Mouse (Mus musculus): ENCODE results near the gene Fmo1. TPM values are rescaled to one million over a fixed set of nuclear protein-coding genes. Genes with fewer than 3 reads are reported as not detected.

Fmo1 gene
- polyA plus RNA-seq, 1 experiment: 16.3 TPM

DNA sequence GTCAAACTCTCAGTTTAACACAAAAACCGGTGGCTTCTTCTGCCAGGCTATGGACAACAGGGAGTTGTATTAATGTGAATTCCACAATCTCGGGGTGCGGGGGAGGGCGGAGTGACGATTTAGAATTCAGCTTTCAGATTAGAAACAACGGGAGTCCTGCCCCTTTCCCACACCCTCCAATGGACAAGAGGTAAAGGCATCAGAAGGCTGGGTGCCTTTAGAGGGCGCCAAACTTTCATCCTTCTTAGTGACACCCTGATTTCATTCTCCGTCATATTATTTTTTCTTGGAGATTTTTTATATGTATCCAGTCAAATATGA lies 52.6 kb downstream of the Fmo1 start, which contains the start of gene Fmo4:
Gene Fmo4 (minus strand): TSS at position 137 of the 321 bp plus-strand sequence.
- Histone ChIP-seq H3K4me3 (ENCODE audit: control insufficient read depth, insufficient read depth, low read length) (no peak within 1 kb of the TSS), H3K27me3 (ENCODE audit: control insufficient read depth, insufficient read depth, low read length) (no peaks in the 10 kb centered on the region), H3K36me3 (ENCODE audit: control insufficient read depth, insufficient read depth, low read length) (no peaks in the 10 kb centered on the region), H3K27ac (ENCODE audit: control insufficient read depth, insufficient read depth, low read length) (no peak within 1 kb of the TSS), H3K4me1 (replicated peaks; ENCODE audit: control insufficient read depth, insufficient read depth, low read length) (no peaks in the 10 kb centered on the region)
- WGBS: 54% methylated on average over 8 of the region's 8 CpGs
- TF ChIP-seq POLR2A (IDR thresholded peaks at IDR 0.05; ENCODE audit: control insufficient read depth, extremely low read depth, insufficient read depth, low read length, poor library complexity) (no peak), CTCF (IDR thresholded peaks at IDR 0.05; ENCODE audit: borderline replicate concordance, control insufficient read depth, extremely low read depth, insufficient read depth, low read length, poor library complexity) (no peak)
- peak; percentile 2 for DNase-seq

DNA sequence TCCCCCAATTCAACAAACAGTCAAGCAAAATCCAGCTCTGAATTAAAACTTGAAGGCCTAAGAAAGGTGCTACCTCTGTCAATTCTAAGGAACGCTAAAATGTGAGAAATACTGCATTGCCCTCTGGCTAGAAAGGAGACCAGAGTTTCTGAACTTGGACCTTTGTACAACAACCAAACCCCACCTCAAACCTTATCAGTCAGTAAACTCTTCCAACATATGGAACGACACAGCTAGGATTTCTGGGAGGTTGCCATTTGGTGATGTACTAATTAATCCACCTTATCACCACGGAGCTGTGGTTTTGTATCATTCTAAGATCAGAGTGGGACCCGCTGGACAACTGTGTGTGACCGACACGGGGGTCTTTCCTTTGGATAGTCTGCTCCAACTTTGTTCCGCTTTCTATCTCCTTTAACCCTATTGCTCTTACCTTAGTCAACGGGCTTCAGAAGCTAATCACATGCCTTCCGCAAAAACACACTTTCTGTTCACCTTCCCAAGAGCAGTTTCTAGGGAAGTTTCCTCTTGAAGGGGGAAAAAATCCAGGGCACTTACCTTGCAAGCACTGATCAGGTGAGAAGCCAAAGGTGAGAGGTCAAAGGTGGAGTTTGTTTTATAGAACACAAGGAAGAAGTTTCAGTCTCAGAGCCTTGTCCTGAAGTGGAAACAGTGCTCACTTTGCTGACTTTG lies 53.1 kb downstream of the Fmo1 start:
- Histone ChIP-seq H3K27me3 (ENCODE audit: control insufficient read depth, insufficient read depth, low read length) (no peaks in the 10 kb centered on the region), H3K4me3 (ENCODE audit: control insufficient read depth, insufficient read depth, low read length) (no peak overlapping the region), H3K36me3 (ENCODE audit: control insufficient read depth, insufficient read depth, low read length) (no peaks in the 10 kb centered on the region), H3K4me1 (replicated peaks; ENCODE audit: control insufficient read depth, insufficient read depth, low read length) (no peaks in the 10 kb centered on the region), H3K27ac (ENCODE audit: control insufficient read depth, insufficient read depth, low read length) (no peak overlapping the region)
- TF ChIP-seq POLR2A (IDR thresholded peaks at IDR 0.05; ENCODE audit: control insufficient read depth, extremely low read depth, insufficient read depth, low read length, poor library complexity) (no peak), CTCF (IDR thresholded peaks at IDR 0.05; ENCODE audit: borderline replicate concordance, control insufficient read depth, extremely low read depth, insufficient read depth, low read length, poor library complexity) (no peak)
- DNase-seq: no peak
- 94% methylated on average over 9 of the region's 9 CpGs for WGBS

DNA sequence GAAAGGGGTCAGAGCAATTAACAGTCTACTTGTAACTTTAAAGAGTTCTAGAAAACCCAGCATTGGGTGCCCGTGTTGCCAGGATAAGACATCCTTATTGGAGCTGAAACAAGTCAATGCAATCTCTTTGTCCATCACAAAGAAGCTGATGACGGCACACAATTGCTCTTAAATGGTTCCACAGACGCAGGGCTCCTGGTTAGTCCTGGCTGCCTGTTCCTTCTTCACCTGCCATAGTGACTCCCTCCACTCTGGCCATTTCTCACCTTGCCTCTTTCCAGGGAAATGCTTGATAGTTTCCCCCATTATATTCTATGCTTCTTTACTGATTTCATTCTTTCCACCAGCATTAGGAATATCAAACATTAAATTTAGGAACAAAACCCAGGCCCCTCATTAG lies 57.9 kb downstream of the Fmo1 start:
- no peaks in the 10 kb centered on the region for H3K36me3 ChIP-seq (ENCODE audit: control insufficient read depth, insufficient read depth, low read length)
- no peak overlapping the region for H3K4me3 ChIP-seq (ENCODE audit: control insufficient read depth, insufficient read depth, low read length)
- no peaks in the 10 kb centered on the region for H3K4me1 ChIP-seq (replicated peaks; ENCODE audit: control insufficient read depth, insufficient read depth, low read length)
- no peak for DNase-seq
- H3K27me3 ChIP-seq (ENCODE audit: control insufficient read depth, insufficient read depth, low read length): no peaks in the 10 kb centered on the region
- TF ChIP-seq CTCF (IDR thresholded peaks at IDR 0.05; ENCODE audit: borderline replicate concordance, control insufficient read depth, extremely low read depth, insufficient read depth, low read length, poor library complexity): no peak
- TF ChIP-seq POLR2A (IDR thresholded peaks at IDR 0.05; ENCODE audit: control insufficient read depth, extremely low read depth, insufficient read depth, low read length, poor library complexity): no peak
- WGBS: 96% methylated on average over 3 of the region's 3 CpGs
- H3K27ac ChIP-seq (ENCODE audit: control insufficient read depth, insufficient read depth, low read length): no peak overlapping the region

DNA sequence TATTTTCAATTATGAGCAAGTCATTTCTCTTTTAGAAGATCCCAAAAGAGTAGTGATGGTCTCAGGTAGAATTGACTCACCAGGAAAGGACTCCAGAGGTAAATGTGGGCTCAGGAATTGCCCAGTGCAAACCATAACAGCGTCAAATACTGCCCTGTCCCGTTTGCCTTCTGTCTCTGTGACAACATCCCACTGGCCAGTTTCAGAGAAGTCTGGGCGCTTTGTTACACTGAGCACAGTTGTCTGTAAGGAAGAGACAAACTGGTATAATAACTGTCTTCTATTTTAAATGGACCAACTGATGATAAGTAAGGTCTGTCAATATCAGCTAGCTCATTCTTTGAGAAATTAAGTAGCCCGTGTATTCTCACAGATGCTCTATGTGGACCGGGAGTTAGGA lies 59.0 kb downstream of the Fmo1 start:
- H3K4me3 ChIP-seq (ENCODE audit: control insufficient read depth, insufficient read depth, low read length): no peak overlapping the region
- no peaks in the 10 kb centered on the region for H3K27me3 ChIP-seq (ENCODE audit: control insufficient read depth, insufficient read depth, low read length)
- H3K36me3 ChIP-seq (ENCODE audit: control insufficient read depth, insufficient read depth, low read length): no peaks in the 10 kb centered on the region
- H3K4me1 ChIP-seq (replicated peaks; ENCODE audit: control insufficient read depth, insufficient read depth, low read length): no peaks in the 10 kb centered on the region
- 94% methylated on average over 5 of the region's 5 CpGs for WGBS
- H3K27ac ChIP-seq (ENCODE audit: control insufficient read depth, insufficient read depth, low read length): no peak overlapping the region
- DNase-seq: no peak
- TF ChIP-seq CTCF (IDR thresholded peaks at IDR 0.05; ENCODE audit: borderline replicate concordance, control insufficient read depth, extremely low read depth, insufficient read depth, low read length, poor library complexity) (no peak), POLR2A (IDR thresholded peaks at IDR 0.05; ENCODE audit: control insufficient read depth, extremely low read depth, insufficient read depth, low read length, poor library complexity) (no peak)

DNA sequence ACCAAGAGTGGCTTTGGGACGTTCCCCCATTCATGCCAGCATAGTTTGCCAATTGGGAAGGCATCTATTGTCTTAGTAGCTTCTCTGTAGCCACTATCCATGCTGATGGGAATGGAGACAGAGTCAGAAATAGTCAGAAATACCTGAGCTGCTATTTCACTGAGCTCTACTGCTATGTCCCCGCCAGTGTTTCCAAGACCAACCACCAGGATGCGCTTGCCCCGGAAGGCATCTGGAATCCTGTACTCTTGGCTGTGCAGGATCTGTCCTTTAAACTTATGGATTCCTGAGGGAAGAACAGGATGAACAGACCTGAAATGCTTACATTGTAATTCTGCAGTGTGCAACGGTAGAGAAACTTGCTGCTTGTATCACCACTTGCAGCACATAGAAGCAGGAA lies 61.4 kb downstream of the Fmo1 start:
- no peak for DNase-seq
- H3K27ac ChIP-seq (ENCODE audit: control insufficient read depth, insufficient read depth, low read length): no peak overlapping the region
- H3K4me3 ChIP-seq (ENCODE audit: control insufficient read depth, insufficient read depth, low read length): no peak overlapping the region
- H3K36me3 ChIP-seq (ENCODE audit: control insufficient read depth, insufficient read depth, low read length): no peaks in the 10 kb centered on the region
- H3K4me1 ChIP-seq (replicated peaks; ENCODE audit: control insufficient read depth, insufficient read depth, low read length): no peaks in the 10 kb centered on the region
- H3K27me3 ChIP-seq (ENCODE audit: control insufficient read depth, insufficient read depth, low read length): no peaks in the 10 kb centered on the region
- 54% methylated on average over 5 of the region's 5 CpGs for WGBS
- TF ChIP-seq POLR2A (IDR thresholded peaks at IDR 0.05; ENCODE audit: control insufficient read depth, extremely low read depth, insufficient read depth, low read length, poor library complexity): no peak

DNA sequence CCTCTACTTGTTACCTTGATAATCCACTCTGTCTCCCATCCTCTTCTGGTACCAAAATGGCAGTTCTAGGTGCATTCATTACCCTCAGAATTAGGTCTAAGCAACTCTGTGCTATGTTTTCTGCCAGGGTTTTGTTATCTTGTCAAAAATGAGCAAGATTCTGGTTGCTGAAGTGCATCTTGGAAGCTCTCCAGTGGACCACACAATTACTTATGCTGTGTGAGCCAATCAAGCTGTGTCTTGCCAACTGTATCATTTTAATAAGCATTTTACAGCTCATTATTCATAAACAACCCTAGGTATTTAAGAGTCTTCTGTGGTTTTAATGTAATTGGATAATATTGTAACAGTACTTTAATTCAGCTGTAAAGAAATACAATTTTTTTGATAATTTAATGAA lies 70.0 kb downstream of the Fmo1 start:
- Histone ChIP-seq H3K36me3 (ENCODE audit: control insufficient read depth, insufficient read depth, low read length) (no peaks in the 10 kb centered on the region), H3K4me3 (ENCODE audit: control insufficient read depth, insufficient read depth, low read length) (no peak overlapping the region), H3K27ac (ENCODE audit: control insufficient read depth, insufficient read depth, low read length) (no peak overlapping the region), H3K27me3 (ENCODE audit: control insufficient read depth, insufficient read depth, low read length) (no peaks in the 10 kb centered on the region), H3K4me1 (replicated peaks; ENCODE audit: control insufficient read depth, insufficient read depth, low read length) (no peaks in the 10 kb centered on the region)
- DNase-seq: no peak
- TF ChIP-seq CTCF (IDR thresholded peaks at IDR 0.05; ENCODE audit: borderline replicate concordance, control insufficient read depth, extremely low read depth, insufficient read depth, low read length, poor library complexity) (no peak), POLR2A (IDR thresholded peaks at IDR 0.05; ENCODE audit: control insufficient read depth, extremely low read depth, insufficient read depth, low read length, poor library complexity) (no peak)

Data from thymus, adult 2 months (tissue).